Mouse (Mus musculus): Measurements from ENCODE around the gene Pole3.
A peak's percentile ranks its signal among the peaks of the same experiment; 100 is the strongest.

Gene Pole3

GRCm38 (mm10) chr4:62524651-62525488, at the start of gene Pole3, which contains the start of gene 4933430I17Rik:
TSS of gene Pole3 (minus strand) at chr4:62525068.
TSS of gene 4933430I17Rik (plus strand) at chr4:62525369.
- peak; percentile 95 for DNase-seq

- no peak for DNase-seq
Measured at GRCm38 (mm10) chr4:62570029-62570428, 45.2 kb upstream of the Pole3 start.

- DNase-seq = no peak
Measured at GRCm38 (mm10) chr4:62569603-62570002, 44.7 kb upstream of the Pole3 start.

GRCm38 (mm10) chr4:62568359-62568758, 43.5 kb upstream of the Pole3 start:
- no peak for DNase-seq

- no peak for DNase-seq
Measured at GRCm38 (mm10) chr4:62567696-62568095, 42.8 kb upstream of the Pole3 start.

GRCm38 (mm10) chr4:62566530-62566929, 41.7 kb upstream of the Pole3 start:
- no peak for DNase-seq

- peak; percentile 32 for DNase-seq
Measured at GRCm38 (mm10) chr4:62562006-62562405, 37.1 kb upstream of the Pole3 start.

GRCm38 (mm10) chr4:62561630-62562001, 36.7 kb upstream of the Pole3 start:
- no peak for DNase-seq

GRCm38 (mm10) chr4:62560963-62561629, 36.2 kb upstream of the Pole3 start:
- DNase-seq = peak; percentile 83

- no peak for DNase-seq
Measured at GRCm38 (mm10) chr4:62559797-62560329, 35.0 kb upstream of the Pole3 start, which contains the start of gene Rgs3. TSS of gene Rgs3 (plus strand) at chr4:62559847.

- DNase-seq = no peak
Measured at GRCm38 (mm10) chr4:62557436-62557835, 32.6 kb upstream of the Pole3 start.

- peak; percentile 64 for DNase-seq
Measured at GRCm38 (mm10) chr4:62551966-62552365, 27.1 kb upstream of the Pole3 start.

GRCm38 (mm10) chr4:62544801-62545200, 19.9 kb upstream of the Pole3 start:
- no peak for DNase-seq

GRCm38 (mm10) chr4:62543782-62544181, 18.9 kb upstream of the Pole3 start:
- no peak for DNase-seq

GRCm38 (mm10) chr4:62541802-62542201, 16.9 kb upstream of the Pole3 start:
- no peak for DNase-seq

GRCm38 (mm10) chr4:62533729-62534128, 8.9 kb upstream of the Pole3 start:
- DNase-seq = no peak

GRCm38 (mm10) chr4:62527655-62528054, 2.8 kb upstream of the Pole3 start:
- no peak for DNase-seq

- no peak for DNase-seq
Measured at GRCm38 (mm10) chr4:62526256-62526655, 1.4 kb upstream of the Pole3 start.

GRCm38 (mm10) chr4:62525489-62525811, 582 bp upstream of the Pole3 start:
- DNase-seq = no peak

GRCm38 (mm10) chr4:62520892-62521400, 3.9 kb downstream of the Pole3 start:
- DNase-seq = no peak

GRCm38 (mm10) chr4:62519849-62520233, 5.0 kb downstream of the Pole3 start, which contains the start of gene Alad:
TSS of gene Alad (minus strand) at chr4:62519918.
- peak; percentile 85 for DNase-seq

GRCm38 (mm10) chr4:62519122-62519848, 5.6 kb downstream of the Pole3 start:
- no peak for DNase-seq

Measured in thymus, postnatal 4 days (tissue).